Mouse (Mus musculus) CD4-positive, CD25-positive, alpha-beta regulatory T cell, adult 2 months (primary cell): ENCODE results near the gene Mrps23.

Experiments used
- DNase-seq: peaks from one replicate; pipeline ENCODE4 v3.0.0-alpha.2; 2012; ENCODE audit warnings: low read depth, low spot score

Mrps23 gene

DNA sequence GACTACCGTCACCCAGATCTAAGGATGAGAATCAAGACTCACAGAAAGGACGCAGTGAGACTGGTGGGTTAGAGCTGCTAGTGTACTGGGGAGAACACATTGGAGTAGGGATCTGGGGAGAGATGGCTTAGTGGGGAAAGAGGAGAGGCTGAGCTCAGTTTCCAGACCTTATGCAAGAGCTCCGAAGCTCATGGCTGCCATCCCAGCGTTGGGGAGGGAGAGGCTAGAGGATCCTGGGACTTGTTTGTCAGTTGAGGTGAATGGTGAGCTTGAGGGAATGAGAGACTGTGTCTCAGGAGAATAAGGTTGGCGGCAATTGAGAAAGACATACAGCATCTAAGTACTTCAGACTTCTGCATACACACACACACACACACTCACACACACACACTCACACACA, 44.4 kb downstream of the Mrps23 start:
- no peak for DNase-seq

DNA sequence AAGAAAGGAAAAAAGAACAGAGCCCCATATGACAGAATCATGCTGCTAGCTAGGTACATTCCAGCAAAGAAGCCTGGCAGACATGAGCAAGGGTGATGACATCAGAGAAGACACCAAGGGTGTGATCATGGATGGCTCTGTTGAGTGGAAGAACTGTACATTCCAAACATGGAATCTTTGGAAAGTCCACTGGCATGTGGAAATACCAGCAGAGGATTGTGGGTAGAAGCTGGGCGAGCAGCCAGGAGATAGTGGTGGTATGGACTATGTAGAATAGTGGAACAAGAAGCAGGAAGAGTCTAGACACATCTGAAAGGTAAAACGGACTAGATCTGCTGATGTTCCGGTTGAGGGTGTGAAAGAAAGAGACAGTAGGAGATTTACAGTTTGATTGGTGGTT, 46.4 kb downstream of the Mrps23 start:
- no peak for DNase-seq

DNA sequence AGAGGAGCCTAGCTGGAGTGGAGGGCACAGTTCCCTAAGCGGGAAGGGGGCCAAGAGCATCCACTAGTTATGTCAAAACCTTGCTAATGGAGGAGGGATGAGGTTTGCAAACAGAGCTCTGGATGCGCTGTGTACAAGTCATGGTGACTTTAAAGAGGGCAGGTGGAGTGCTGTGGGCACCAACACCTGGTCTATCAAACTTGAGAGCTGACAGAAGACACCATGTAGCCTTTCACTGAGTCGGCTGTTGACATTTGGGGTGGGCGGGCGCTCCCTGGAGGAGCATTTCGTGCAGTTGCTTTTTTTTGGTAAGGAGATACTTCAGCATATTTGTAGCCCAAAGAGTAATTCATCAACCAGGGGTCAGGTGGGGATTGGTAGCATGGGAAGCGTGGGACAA, 47.1 kb downstream of the Mrps23 start:
- DNase-seq: no peak

DNA sequence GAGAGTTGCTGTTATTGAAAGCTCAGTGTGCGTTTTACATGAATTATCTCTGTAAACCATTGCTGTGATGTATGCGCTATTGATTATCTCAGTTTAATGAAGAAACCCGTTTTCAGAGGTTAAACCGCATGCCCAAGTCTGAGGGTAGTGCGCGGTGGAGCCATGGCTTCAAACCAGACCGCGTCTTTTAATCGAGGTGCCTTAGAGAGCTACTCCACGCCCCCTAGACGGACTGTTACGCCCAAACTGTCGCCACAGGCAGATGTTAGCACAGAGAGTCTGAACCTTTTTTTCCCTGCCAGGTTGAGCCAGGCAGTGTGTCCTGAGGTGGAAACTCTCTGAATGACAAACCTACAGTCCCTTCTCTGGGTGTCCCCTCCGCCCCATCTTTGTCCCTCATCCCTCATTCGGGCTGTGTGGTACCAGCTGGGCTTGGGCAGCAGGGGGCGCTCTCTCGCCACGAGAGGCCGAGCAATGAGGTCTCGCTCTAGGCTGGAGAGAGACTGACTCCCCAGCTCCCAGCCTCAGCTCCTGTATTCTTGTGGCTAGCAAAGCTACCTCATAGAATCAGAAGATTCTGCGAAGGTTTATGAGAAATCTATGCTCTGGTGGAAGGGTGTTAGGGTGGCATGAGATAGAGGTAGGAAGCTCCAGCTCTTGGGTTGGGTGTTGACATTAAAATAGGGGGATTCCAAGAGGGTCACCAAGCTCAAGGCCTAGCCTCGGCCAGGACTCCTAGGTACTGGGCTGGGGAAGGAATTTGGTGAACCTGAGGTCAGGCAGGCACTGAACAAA, 48.0 kb downstream of the Mrps23 start:
- peak; percentile 86 for DNase-seq

DNA sequence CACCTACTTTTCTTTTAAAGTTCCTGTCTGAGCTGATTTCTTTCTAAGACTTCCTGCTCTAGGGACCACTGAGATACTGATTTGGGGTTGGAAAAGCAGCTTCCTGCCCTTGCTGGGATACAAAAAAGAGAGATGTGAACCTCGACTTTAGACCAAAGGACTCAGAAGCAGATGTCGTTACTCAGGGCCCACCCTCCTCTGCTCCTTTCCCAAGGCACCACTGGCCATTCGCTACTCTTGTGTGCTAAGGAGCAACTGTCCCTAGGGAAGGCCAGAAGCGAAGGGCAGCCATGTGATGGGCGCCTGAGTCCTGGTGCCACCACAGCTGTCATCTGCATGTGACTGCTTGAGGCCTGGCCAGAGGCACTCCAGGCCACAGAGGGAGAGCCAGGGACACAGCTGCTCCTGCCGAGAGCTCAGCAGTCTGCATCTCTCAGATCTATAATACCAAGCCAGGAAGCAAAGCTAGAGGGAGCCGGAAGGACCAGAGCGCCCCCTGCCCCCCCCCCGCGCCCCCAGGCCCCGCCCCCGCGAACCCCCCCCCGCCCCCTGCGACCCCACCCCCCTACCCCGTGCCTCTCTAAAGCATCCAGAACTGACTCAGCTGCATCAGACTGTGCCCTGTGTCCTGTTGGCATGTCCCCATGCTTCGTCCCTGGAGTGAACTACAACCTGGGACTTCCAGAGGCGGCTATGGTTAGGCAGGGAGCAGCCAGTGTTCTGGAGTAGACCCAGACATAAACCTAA, 48.8 kb downstream of the Mrps23 start:
- DNase-seq: no peak

DNA sequence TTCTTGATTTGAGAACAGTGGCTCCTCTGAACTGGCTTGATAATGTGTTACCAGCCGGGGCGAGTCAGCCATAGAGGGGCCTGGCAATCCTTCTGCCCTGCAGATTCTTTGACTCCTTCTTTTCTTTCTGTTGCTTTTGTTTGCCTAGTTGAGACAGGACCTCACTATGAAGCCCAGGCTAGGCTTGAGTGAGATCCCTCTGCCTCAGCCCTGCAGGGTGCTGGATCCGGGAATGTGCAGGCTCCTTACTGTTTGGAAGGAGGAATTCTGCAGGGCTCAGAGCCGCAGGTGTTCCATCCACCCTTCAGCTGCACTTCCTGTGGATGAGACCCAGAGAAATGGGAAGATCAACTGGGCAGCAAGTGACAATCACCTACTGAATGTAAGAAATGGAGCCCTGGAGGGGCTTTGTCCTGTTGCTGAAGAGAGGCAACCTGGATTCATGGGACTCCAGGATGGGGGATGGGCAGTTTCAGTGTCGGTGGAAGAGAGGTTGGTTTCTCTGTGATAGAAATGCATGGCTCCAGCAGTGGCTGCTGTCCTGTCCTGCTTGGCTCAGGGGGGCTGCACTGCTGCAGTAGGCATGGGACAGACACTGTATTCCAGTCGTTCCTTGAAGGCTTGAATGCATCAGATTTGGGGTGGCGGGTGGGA, 49.5 kb downstream of the Mrps23 start:
- DNase-seq: no peak

DNA sequence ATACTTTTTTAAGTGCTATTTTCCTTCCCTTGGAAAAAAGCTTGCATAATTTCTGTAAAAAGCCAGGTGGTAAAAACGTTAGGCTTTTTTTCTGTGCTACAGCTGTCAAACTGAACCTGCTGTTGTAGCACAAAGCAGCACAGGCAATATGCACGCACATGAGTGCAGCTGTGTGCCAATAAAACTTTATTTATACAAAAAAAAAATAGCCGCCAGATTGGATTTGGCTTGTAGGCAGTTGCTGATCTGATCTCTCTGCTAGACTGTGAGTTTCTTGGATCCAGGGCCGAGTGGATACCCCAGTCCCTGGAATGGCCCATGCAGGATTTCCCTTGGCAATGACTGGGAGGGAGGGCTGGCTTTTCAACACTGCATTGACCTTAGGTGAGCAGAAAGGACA, 53.5 kb downstream of the Mrps23 start:
- DNase-seq: no peak

DNA sequence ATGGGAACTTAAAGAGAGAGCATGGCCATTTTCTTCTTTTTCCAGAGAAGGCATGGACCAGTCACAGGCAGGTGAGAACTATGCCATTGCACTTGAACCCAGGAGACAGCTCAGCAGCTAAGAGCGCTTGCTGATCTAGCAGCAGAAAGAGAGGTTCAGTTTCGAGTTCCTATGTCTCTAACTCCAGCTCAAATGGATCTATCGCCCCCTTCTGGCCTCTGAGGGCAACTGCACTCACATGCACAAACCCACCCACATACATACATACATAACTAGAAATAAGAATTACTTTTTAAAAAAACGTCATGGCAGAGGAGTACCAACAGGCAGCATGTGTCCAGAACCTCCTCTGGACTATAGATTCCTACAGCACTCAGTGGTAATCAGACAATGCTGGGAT, 54.0 kb downstream of the Mrps23 start:
- DNase-seq: peak; percentile 41

DNA sequence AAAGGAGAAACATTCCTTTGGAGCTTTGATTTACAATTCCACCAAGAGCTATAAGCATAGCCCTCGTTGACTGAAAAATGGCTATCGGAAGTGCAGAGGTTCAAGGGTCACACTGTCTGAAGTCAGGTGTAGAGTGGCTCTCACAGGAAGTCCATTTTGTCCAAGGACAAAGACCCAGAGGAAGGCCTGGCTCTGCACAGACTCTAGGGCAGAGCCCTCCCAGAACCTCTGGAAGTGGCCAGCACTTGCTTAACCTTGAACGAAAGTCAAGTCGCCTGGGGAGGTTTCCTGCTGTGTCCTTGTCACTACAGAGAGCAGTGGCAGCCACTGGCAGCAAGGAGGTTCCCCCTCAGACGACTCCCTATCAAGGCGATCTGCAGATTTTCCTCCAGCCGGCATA, 56.3 kb downstream of the Mrps23 start:
- no peak for DNase-seq
